Mouse (Mus musculus) hindbrain, embryonic 13.5 days (tissue): ENCODE results near the gene Slc18a3. TPM values are rescaled to one million over a fixed set of nuclear protein-coding genes. Genes with fewer than 3 reads are reported as not detected.

Experiments used
- ATAC-seq: fragments of 200-750 bp; cut with Nextera tagmentation; 2 replicates; pipeline ENCODE4 v1.8.0; 2017; ENCODE audit warnings: moderate TSS enrichment; ENCODE audit not compliant: low FRiP score
- H3K27ac ChIP-seq: fragments of 300-500 bp; sonication (generic); 2 replicates; pipeline ENCODE4 v1.5.1; 2015; ENCODE audit warnings: inconsistent platforms, mild to moderate bottlenecking, moderate library complexity
- H3K27me3 ChIP-seq: fragments of 300-500 bp; sonication (generic); 2 replicates; pipeline ENCODE4 v1.6.1; 2015; ENCODE audit warnings: mild to moderate bottlenecking, inconsistent platforms
- H3K36me3 ChIP-seq: fragments of 300-500 bp; sonication (generic); 2 replicates; pipeline ENCODE4 v1.6.1; 2015; ENCODE audit warnings: mild to moderate bottlenecking, inconsistent platforms
- H3K4me1 ChIP-seq: fragments of 300-500 bp; sonication (generic); replicated peaks from 2 replicates; pipeline ENCODE4 v1.6.1; 2015; ENCODE audit warnings: inconsistent platforms
- H3K4me2 ChIP-seq: fragments of 300-500 bp; sonication (generic); 2 replicates; pipeline ENCODE4 v1.6.1; 2015; ENCODE audit warnings: inconsistent platforms, mild to moderate bottlenecking, moderate library complexity
- H3K4me3 ChIP-seq: fragments of 300-500 bp; sonication (generic); 2 replicates; pipeline ENCODE4 v1.5.1; 2015; ENCODE audit warnings: mild to moderate bottlenecking, inconsistent platforms
- H3K9ac ChIP-seq: fragments of 300-500 bp; sonication (generic); 2 replicates; pipeline ENCODE4 v1.6.1; 2015; ENCODE audit warnings: mild to moderate bottlenecking, inconsistent platforms
- H3K9me3 ChIP-seq: fragments of 300-500 bp; sonication (generic); 2 replicates; pipeline ENCODE4 v1.6.1; 2016; ENCODE audit warnings: inconsistent platforms
- WGBS: fragments of 180-500 bp; shearing (Covaris S2); methylation state at CpG from one replicate; pipeline ENCODE4 v1.1.7; 2015; 5-methylcytosine and 5-hydroxymethylcytosine counted together
- polyA plus RNA-seq: library from polyadenylated mRNA; unstranded; fragments of >200 nt; fragmentation: Nextera tagmentation; extraction: Ambion mirVana; gene quantifications from 2 replicates; pipeline ENCODE4 v1.2.1, GENCODE M21; 2015

Gene Slc18a3
- polyA plus RNA-seq, 1 experiment from 2014 or later = 17.5 TPM

- H3K9ac ChIP-seq = no peak overlapping the region
- 21% methylated on average over 8 of the region's 8 CpGs for WGBS
- H3K27me3 ChIP-seq = peaks cover 3% of the 10 kb centered on the region; the same call in 1 of the 2 replicates
- no peak overlapping the region for H3K27ac ChIP-seq
- no peaks in the 10 kb centered on the region for H3K9me3 ChIP-seq
- H3K4me3 ChIP-seq = no peak overlapping the region
- no peak overlapping the region for H3K4me2 ChIP-seq
- no peaks in the 10 kb centered on the region for H3K36me3 ChIP-seq
- H3K4me1 ChIP-seq = peaks cover 24% of the 10 kb centered on the region
- ATAC-seq = no peak
These were observed 21.2 kb downstream of the Slc18a3 start for GRCm38 (mm10) chr14:32443446-32443845.

GRCm38 (mm10) chr14:32439744-32440143 lies 24.9 kb downstream of the Slc18a3 start:
- peak; percentile 24; the same call in 1 of the 2 replicates for ATAC-seq
- Histone ChIP-seq H3K9me3 (no peaks in the 10 kb centered on the region), H3K36me3 (no peaks in the 10 kb centered on the region), H3K27me3 (peaks cover 3% of the 10 kb centered on the region; the same call in 1 of the 2 replicates), H3K4me3 (no peak overlapping the region), H3K4me1 (peaks cover 28% of the 10 kb centered on the region), H3K27ac (peak overlapping the region; percentile 56), H3K9ac (no peak overlapping the region), H3K4me2 (no peak overlapping the region)
- 37% methylated on average over 3 of the region's 3 CpGs for WGBS

GRCm38 (mm10) chr14:32439316-32439715 lies 25.3 kb downstream of the Slc18a3 start:
- ATAC-seq = no peak
- peaks cover 3% of the 10 kb centered on the region; the same call in 1 of the 2 replicates for H3K27me3 ChIP-seq
- WGBS = 71% methylated on average over 5 of the region's 5 CpGs
- no peak overlapping the region for H3K9ac ChIP-seq
- peaks cover 27% of the 10 kb centered on the region for H3K4me1 ChIP-seq
- no peaks in the 10 kb centered on the region for H3K9me3 ChIP-seq
- no peak overlapping the region for H3K4me3 ChIP-seq
- no peak overlapping the region for H3K4me2 ChIP-seq
- H3K27ac ChIP-seq = peak overlapping the region; percentile 56
- H3K36me3 ChIP-seq = no peaks in the 10 kb centered on the region

- H3K9me3 ChIP-seq = no peaks in the 10 kb centered on the region
- peaks cover 15% of the 10 kb centered on the region for H3K4me1 ChIP-seq
- 23% methylated on average over 5 of the region's 5 CpGs for WGBS
- 0 out of 2 replicates have a peak, but pooled peaks have one; percentile 36 for ATAC-seq
- no peak overlapping the region for H3K27ac ChIP-seq
- no peak overlapping the region for H3K9ac ChIP-seq
- no peak overlapping the region for H3K4me2 ChIP-seq
- H3K36me3 ChIP-seq = no peaks in the 10 kb centered on the region
- peaks cover under 1% of the 10 kb centered on the region; the same call in 1 of the 2 replicates for H3K27me3 ChIP-seq
- H3K4me3 ChIP-seq = no peak overlapping the region
These were observed 27.3 kb downstream of the Slc18a3 start for GRCm38 (mm10) chr14:32437352-32437793.

- peaks cover 15% of the 10 kb centered on the region for H3K4me1 ChIP-seq
- H3K9me3 ChIP-seq = no peaks in the 10 kb centered on the region
- H3K9ac ChIP-seq = no peak overlapping the region
- H3K27ac ChIP-seq = no peak overlapping the region
- no peak overlapping the region for H3K4me3 ChIP-seq
- H3K27me3 ChIP-seq = peaks cover 10% of the 10 kb centered on the region
- no peak for ATAC-seq
- no peak overlapping the region for H3K4me2 ChIP-seq
- H3K36me3 ChIP-seq = no peaks in the 10 kb centered on the region
- 10% methylated on average over 8 of the region's 8 CpGs for WGBS
These were observed 35.5 kb downstream of the Slc18a3 start for GRCm38 (mm10) chr14:32429030-32429602.

GRCm38 (mm10) chr14:32423946-32424345 lies 40.7 kb downstream of the Slc18a3 start:
- Histone ChIP-seq H3K9me3 (no peaks in the 10 kb centered on the region), H3K27me3 (peaks cover 26% of the 10 kb centered on the region), H3K4me3 (no peak overlapping the region), H3K4me2 (no peak overlapping the region), H3K4me1 (peaks cover 8% of the 10 kb centered on the region), H3K9ac (no peak overlapping the region), H3K36me3 (no peaks in the 10 kb centered on the region), H3K27ac (no peak overlapping the region)
- no peak for ATAC-seq
- 88% methylated on average over 7 of the region's 7 CpGs for WGBS

GRCm38 (mm10) chr14:32418747-32419146 lies 45.9 kb downstream of the Slc18a3 start:
- Histone ChIP-seq H3K27me3 (peaks cover 13% of the 10 kb centered on the region; the same call in 1 of the 2 replicates), H3K9me3 (no peaks in the 10 kb centered on the region), H3K36me3 (no peaks in the 10 kb centered on the region), H3K4me2 (no peak overlapping the region), H3K4me1 (0 out of 2 replicates have a peak, but pooled peaks cover 3% of the 10 kb centered on the region), H3K9ac (no peak overlapping the region), H3K27ac (no peak overlapping the region), H3K4me3 (no peak overlapping the region)
- WGBS = 79% methylated on average over 11 of the region's 11 CpGs
- no peak for ATAC-seq

Other genes starting within 250 kb of the Slc18a3 start
- gene Ogdhl, start 142.8 kb downstream of the Slc18a3 start, polyA plus RNA-seq = 21.8 and 24.9 TPM in 2 replicates
- 0.31 and 1.8 TPM in 2 replicates for gene 1700024G13Rik, start 76.5 kb downstream of the Slc18a3 start, polyA plus RNA-seq
- gene Chat, start 1.1 kb upstream of the Slc18a3 start, polyA plus RNA-seq = 2.2 and 2.7 TPM in 2 replicates
- 24.7 and 29.4 TPM in 2 replicates for gene Ercc6, start 48.7 kb upstream of the Slc18a3 start, polyA plus RNA-seq
- gene Prrxl1, start 134.6 kb upstream of the Slc18a3 start, polyA plus RNA-seq = 39.1 and 42.4 TPM in 2 replicates
- 0.06 and 0.21 TPM in 2 replicates for gene 3425401B19Rik, start 220.4 kb upstream of the Slc18a3 start, polyA plus RNA-seq